Mouse (Mus musculus) retina, postnatal 1 day (tissue): ENCODE data around the gene Tcf7l1.
A peak's percentile ranks its signal among the peaks of the same experiment; 100 is the strongest.

Experiments used
- DNase-seq: peaks from one replicate; pipeline ENCODE4 v3.0.0-alpha.2; 2012

Tcf7l1 gene

GRCm38 (mm10) chr6:72655309-72656052 is 133.6 kb downstream of the Tcf7l1 start:
- DNase-seq: peak; percentile 55

- no peak for DNase-seq
Measured at GRCm38 (mm10) chr6:72654355-72654754, 134.7 kb downstream of the Tcf7l1 start.

- peak; percentile 68 for DNase-seq
Measured at GRCm38 (mm10) chr6:72653419-72653818, 135.6 kb downstream of the Tcf7l1 start.

- no peak for DNase-seq
Measured at GRCm38 (mm10) chr6:72650338-72650851, 138.7 kb downstream of the Tcf7l1 start.

- no peak for DNase-seq
Measured at GRCm38 (mm10) chr6:72648002-72648595, 141.0 kb downstream of the Tcf7l1 start.

- DNase-seq: peak; percentile 85
Measured at GRCm38 (mm10) chr6:72647383-72647820, 141.7 kb downstream of the Tcf7l1 start.

- DNase-seq: peak; percentile 83
Measured at GRCm38 (mm10) chr6:72645364-72645763, 143.7 kb downstream of the Tcf7l1 start.

- DNase-seq: no peak
Measured at GRCm38 (mm10) chr6:72644576-72644975, 144.5 kb downstream of the Tcf7l1 start.

- no peak for DNase-seq
Measured at GRCm38 (mm10) chr6:72641218-72641954, 147.7 kb downstream of the Tcf7l1 start.

- no peak for DNase-seq
Measured at GRCm38 (mm10) chr6:72636940-72637339, 152.1 kb downstream of the Tcf7l1 start.

- DNase-seq: peak; percentile 85
Measured at GRCm38 (mm10) chr6:72635760-72636431, 153.2 kb downstream of the Tcf7l1 start.

- no peak for DNase-seq
Measured at GRCm38 (mm10) chr6:72634311-72634710, 154.7 kb downstream of the Tcf7l1 start.

- peak; percentile 34 for DNase-seq
Measured at GRCm38 (mm10) chr6:72631700-72632099, 157.4 kb downstream of the Tcf7l1 start.

- DNase-seq: no peak
Measured at GRCm38 (mm10) chr6:72630961-72631360, 158.1 kb downstream of the Tcf7l1 start.

- DNase-seq: no peak
Measured at GRCm38 (mm10) chr6:72630370-72630769, 158.7 kb downstream of the Tcf7l1 start.

- DNase-seq: peak; percentile 29
Measured at GRCm38 (mm10) chr6:72627276-72627675, 161.8 kb downstream of the Tcf7l1 start.

GRCm38 (mm10) chr6:72626391-72626790 is 162.7 kb downstream of the Tcf7l1 start:
- no peak for DNase-seq

GRCm38 (mm10) chr6:72623661-72624402 is 165.2 kb downstream of the Tcf7l1 start:
- no peak for DNase-seq

GRCm38 (mm10) chr6:72622917-72623316 is 166.1 kb downstream of the Tcf7l1 start:
- no peak for DNase-seq

GRCm38 (mm10) chr6:72620920-72621319 is 168.1 kb downstream of the Tcf7l1 start:
- no peak for DNase-seq

- no peak for DNase-seq
Measured at GRCm38 (mm10) chr6:72619734-72620532, 169.1 kb downstream of the Tcf7l1 start.
